Mouse (Mus musculus) ovary, adult 2 months (tissue): ENCODE data around the gene Shisa7. TPM values are rescaled to one million over a fixed set of nuclear protein-coding genes. Genes with fewer than 3 reads are reported as not detected.

ENCODE experiments used
- polyA plus RNA-seq: library from polyadenylated mRNA; depleted of rRNA; stranded (reverse); fragments of >200 nt; gene quantifications from 2 replicates; pipeline ENCODE4 v1.2.3, GENCODE M21; 2012; rRNA removed

The Shisa7 gene
- polyA plus RNA-seq: 2.5 and 3.9 TPM in 2 replicates

GRCm38 (mm10) chr7:4844245-4844916 is at the start of gene Shisa7:
Shisa7 (minus strand) TSS chr7:4844696.

GRCm38 (mm10) chr7:4876753-4877221 is 32.3 kb upstream of the Shisa7 start, which contains the start of gene Isoc2a:
Isoc2a (plus strand) TSS chr7:4877153.

GRCm38 (mm10) chr7:4870133-4870532 is 25.6 kb upstream of the Shisa7 start, which contains the start of gene Isoc2b:
Isoc2b (minus strand) TSS chr7:4870258.

GRCm38 (mm10) chr7:4812303-4813104 is 32.0 kb downstream of the Shisa7 start, which contains the start of gene Ube2s:
Ube2s (minus strand) TSS chr7:4812590.

GRCm38 (mm10) chr7:4792278-4793212 is 52.0 kb downstream of the Shisa7 start, which contains the start of gene Rpl28:
Rpl28 (plus strand) TSS chr7:4792874.

GRCm38 (mm10) chr7:4789436-4789935 is 55.0 kb downstream of the Shisa7 start, which contains the start of gene Tmem238:
Tmem238 (minus strand) TSS chr7:4789656.

GRCm38 (mm10) chr7:4782759-4783158 is 61.7 kb downstream of the Shisa7 start, which contains the start of the genes Il11 and Tmem190:
Il11 (minus strand) TSS chr7:4782859.
Tmem190 (plus strand) TSS chr7:4782937.

Other genes starting within 250 kb of the Shisa7 start
- gene Ptprh, start 240.7 kb downstream of the Shisa7 start, polyA plus RNA-seq: 0.18 and 0.23 TPM in 2 replicates
- gene Tmem86b, start 213.3 kb downstream of the Shisa7 start, polyA plus RNA-seq: 14.0 and 15.4 TPM in 2 replicates
- gene Ppp6r1, start 185.7 kb downstream of the Shisa7 start, polyA plus RNA-seq: 124 and 125 TPM in 2 replicates
- 85.5 and 91.1 TPM in 2 replicates for gene Hspbp1, start 159.6 kb downstream of the Shisa7 start, polyA plus RNA-seq
- 12.9 and 13.8 TPM in 2 replicates for gene Brsk1, start 154.1 kb downstream of the Shisa7 start, polyA plus RNA-seq
- gene Tmem150b, start 119.4 kb downstream of the Shisa7 start, polyA plus RNA-seq: 0.82 and 0.95 TPM in 2 replicates
- 189 and 218 TPM in 2 replicates for gene Kmt5c, start 104.6 kb downstream of the Shisa7 start, polyA plus RNA-seq
- gene Cox6b2, start 91.6 kb downstream of the Shisa7 start, polyA plus RNA-seq: 26.8 and 59.2 TPM in 2 replicates
- gene Fam71e2, start 73.4 kb downstream of the Shisa7 start, polyA plus RNA-seq: 0.05 and 0.06 TPM in 2 replicates
- 1.1 and 1.2 TPM in 2 replicates for gene Il11, start 61.8 kb downstream of the Shisa7 start, polyA plus RNA-seq
- gene Tmem190, start 61.8 kb downstream of the Shisa7 start, polyA plus RNA-seq: not detected in 2 replicates
- 88.3 and 125 TPM in 2 replicates for gene Tmem238, start 55.0 kb downstream of the Shisa7 start, polyA plus RNA-seq
- 545 and 557 TPM in 2 replicates for gene Rpl28, start 51.8 kb downstream of the Shisa7 start, polyA plus RNA-seq
- gene Ube2s, start 32.1 kb downstream of the Shisa7 start, polyA plus RNA-seq: 228 and 308 TPM in 2 replicates
- gene Isoc2b, start 25.6 kb upstream of the Shisa7 start, polyA plus RNA-seq: 28.1 and 35.4 TPM in 2 replicates
- 23.7 and 25.1 TPM in 2 replicates for gene Isoc2a, start 32.5 kb upstream of the Shisa7 start, polyA plus RNA-seq
- 0.44 and 0.48 TPM in 2 replicates for gene Gm36210, start 61.8 kb upstream of the Shisa7 start, polyA plus RNA-seq
- gene Zfp628, start 70.5 kb upstream of the Shisa7 start, polyA plus RNA-seq: 37.7 and 42.3 TPM in 2 replicates
- 13.2 and 17.2 TPM in 2 replicates for gene Nat14, start 77.3 kb upstream of the Shisa7 start, polyA plus RNA-seq
- 13.3 and 16.0 TPM in 2 replicates for gene Ssc5d, start 81.1 kb upstream of the Shisa7 start, polyA plus RNA-seq
- 1.1 and 1.2 TPM in 2 replicates for gene Sbk2, start 119.7 kb upstream of the Shisa7 start, polyA plus RNA-seq
- gene Sbk3, start 126.5 kb upstream of the Shisa7 start, polyA plus RNA-seq: 0.76 and 1.1 TPM in 2 replicates
- 120 and 131 TPM in 2 replicates for gene Zfp579, start 151.5 kb upstream of the Shisa7 start, polyA plus RNA-seq
- 33.1 and 43.6 TPM in 2 replicates for gene Zfp524, start 169.7 kb upstream of the Shisa7 start, polyA plus RNA-seq
- 51.0 and 51.7 TPM in 2 replicates for gene Fiz1, start 170.0 kb upstream of the Shisa7 start, polyA plus RNA-seq
- not detected in 2 replicates for gene Gm44973, start 170.8 kb upstream of the Shisa7 start, polyA plus RNA-seq
- gene Zfp865, start 175.7 kb upstream of the Shisa7 start, polyA plus RNA-seq: 66.1 and 69.1 TPM in 2 replicates
- gene Ccdc106, start 175.9 kb upstream of the Shisa7 start, polyA plus RNA-seq: 12.0 and 14.1 TPM in 2 replicates
- not detected in 2 replicates for gene 4632433K11Rik, start 189.4 kb upstream of the Shisa7 start, polyA plus RNA-seq
- 6.3 and 6.5 TPM in 2 replicates for gene Zfp784, start 193.8 kb upstream of the Shisa7 start, polyA plus RNA-seq
- gene Zfp580, start 206.8 kb upstream of the Shisa7 start, polyA plus RNA-seq: 73.6 and 77.5 TPM in 2 replicates
- gene U2af2, start 217.4 kb upstream of the Shisa7 start, polyA plus RNA-seq: 225 and 253 TPM in 2 replicates
- gene Epn1, start 235.5 kb upstream of the Shisa7 start, polyA plus RNA-seq: 235 and 260 TPM in 2 replicates